Mouse (Mus musculus) layer of hippocampus, postnatal 25 days (tissue): ENCODE data around the gene Phlpp1. TPM values are rescaled to one million over a fixed set of nuclear protein-coding genes. Genes with fewer than 3 reads are reported as not detected.

Experiments
- DNase-seq, 2 experiments: peaks; one replicate each; pipeline ENCODE4 v3.0.0; 2022; ENCODE audit warnings: mixed read lengths in 2 of 2, low spot score in 1 of 2; ENCODE audit errors: extremely low spot score in 1 of 2
- total RNA-seq, 2 experiments: library from RNA; stranded (reverse); gene quantifications; 2 replicates each; pipeline ENCODE4 v1.2.3; 2021

Phlpp1 gene
- total RNA-seq, 2 experiments from 2014 or later, result 78.6 to 80.8 TPM

GRCm38 (mm10) chr1:106240116-106240685, 68.6 kb downstream of the Phlpp1 start:
- no peak for DNase-seq

GRCm38 (mm10) chr1:106241059-106241458, 69.5 kb downstream of the Phlpp1 start:
- no peak for DNase-seq

GRCm38 (mm10) chr1:106242129-106242528, 70.6 kb downstream of the Phlpp1 start:
- no peak for DNase-seq

GRCm38 (mm10) chr1:106243371-106243770, 71.8 kb downstream of the Phlpp1 start:
- no peak for DNase-seq

- no peak for DNase-seq
Measured at GRCm38 (mm10) chr1:106244245-106244644, 72.7 kb downstream of the Phlpp1 start.

GRCm38 (mm10) chr1:106254047-106254446, 82.5 kb downstream of the Phlpp1 start:
- no peak for DNase-seq

- no peak for DNase-seq
Measured at GRCm38 (mm10) chr1:106257176-106257575, 85.6 kb downstream of the Phlpp1 start.

GRCm38 (mm10) chr1:106268028-106268799, 96.7 kb downstream of the Phlpp1 start:
- no peak for DNase-seq

- no peak for DNase-seq
Measured at GRCm38 (mm10) chr1:106269337-106269736, 97.8 kb downstream of the Phlpp1 start.

GRCm38 (mm10) chr1:106272916-106273315, 101.4 kb downstream of the Phlpp1 start:
- DNase-seq, result no peak

- DNase-seq, result no peak
Measured at GRCm38 (mm10) chr1:106273801-106274200, 102.2 kb downstream of the Phlpp1 start.

GRCm38 (mm10) chr1:106274561-106275001, 103.0 kb downstream of the Phlpp1 start:
- no peak for DNase-seq

GRCm38 (mm10) chr1:106275142-106275541, 103.6 kb downstream of the Phlpp1 start:
- no peak for DNase-seq

GRCm38 (mm10) chr1:106275731-106276130, 104.2 kb downstream of the Phlpp1 start:
- no peak for DNase-seq

GRCm38 (mm10) chr1:106276824-106277223, 105.3 kb downstream of the Phlpp1 start:
- DNase-seq, result no peak

GRCm38 (mm10) chr1:106277286-106277685, 105.7 kb downstream of the Phlpp1 start:
- no peak for DNase-seq

- DNase-seq, result no peak
Measured at GRCm38 (mm10) chr1:106278552-106279060, 107.1 kb downstream of the Phlpp1 start.

- no peak for DNase-seq
Measured at GRCm38 (mm10) chr1:106279404-106280123, 108.0 kb downstream of the Phlpp1 start.

- no peak for DNase-seq
Measured at GRCm38 (mm10) chr1:106280171-106280913, 108.8 kb downstream of the Phlpp1 start.

GRCm38 (mm10) chr1:106286815-106287214, 115.3 kb downstream of the Phlpp1 start:
- no peak for DNase-seq
